Mouse (Mus musculus): ENCODE data around the gene D330020A13Rik. TPM values are rescaled to one million over a fixed set of nuclear protein-coding genes. Genes with fewer than 3 reads are reported as not detected.

D330020A13Rik gene
- not detected in 2 replicates for polyA plus RNA-seq (2012; ENCODE audit: low replicate concordance)

GRCm38 (mm10) chr6:120294056-120294784 lies at the start of gene D330020A13Rik, which contains the start of gene B4galnt3:
Gene D330020A13Rik (plus strand): TSS chr6:120294364.
Gene B4galnt3 (minus strand): TSS chr6:120294559.

Other genes with a start within 250 kb of the D330020A13Rik start
- not detected in 2 replicates for gene Ninj2, start 201.0 kb upstream of the D330020A13Rik start, polyA plus RNA-seq (2012; ENCODE audit: low replicate concordance)
- 0.05 and 0.06 TPM in 2 replicates for gene B4galnt3, start 195 bp downstream of the D330020A13Rik start, polyA plus RNA-seq (2012; ENCODE audit: low replicate concordance)
- 27.3 and 41.3 TPM in 2 replicates for gene Kdm5a, start 69.8 kb downstream of the D330020A13Rik start, polyA plus RNA-seq (2012; ENCODE audit: low replicate concordance)
- 2.0 and 3.2 TPM in 2 replicates for gene Ccdc77, start 70.0 kb downstream of the D330020A13Rik start, polyA plus RNA-seq (2012; ENCODE audit: low replicate concordance)
- gene Il17ra, start 168.9 kb downstream of the D330020A13Rik start, polyA plus RNA-seq (2012; ENCODE audit: low replicate concordance) = 90.4 and 175 TPM in 2 replicates
- gene Tmem121b, start 199.4 kb downstream of the D330020A13Rik start, polyA plus RNA-seq (2012; ENCODE audit: low replicate concordance) = 0.63 and 2.0 TPM in 2 replicates
- 12.1 and 13.4 TPM in 2 replicates for gene Hdhd5, start 237.0 kb downstream of the D330020A13Rik start, polyA plus RNA-seq (2012; ENCODE audit: low replicate concordance)